In genomic region chr4:43113491-43113890, GRCm38 (mm10) we compare ENCODE assay signal across 31 mouse cellular contexts.
"Had no signal": no experiment of that assay in that cellular context is flagged by ENCODE, and none has a peak within 500 bp of the region (broad histone marks: within the 10 kb centered on the region; RNA-seq: fewer than 3 reads in every experiment).

No protein-coding gene starts in this region.

- H3K4me2 ChIP-seq: limb, embryonic 12.5 days; limb, embryonic 13.5 days; limb, embryonic 15.5 days; liver, embryonic 12.5 days; liver, embryonic 13.5 days; liver, embryonic 15.5 days; lung, embryonic 14.5 days; lung, embryonic 15.5 days; midbrain, embryonic 11.5 days; midbrain, embryonic 12.5 days; midbrain, embryonic 13.5 days; midbrain, embryonic 15.5 days had no signal

- H3K27ac ChIP-seq: left cerebral cortex, adult 2 months; limb, embryonic 10.5 days; limb, embryonic 12.5 days; limb, embryonic 13.5 days; limb, embryonic 15.5 days; liver, embryonic 12.5 days; liver, embryonic 13.5 days; liver, embryonic 14.5 days; liver, embryonic 15.5 days; lung, embryonic 15.5 days; macrophage; midbrain, embryonic 10.5 days; midbrain, embryonic 12.5 days; midbrain, embryonic 13.5 days; midbrain, embryonic 15.5 days had no signal

- H3K4me1 ChIP-seq: limb, embryonic 10.5 days; limb, embryonic 12.5 days; limb, embryonic 13.5 days; limb, embryonic 15.5 days; liver, embryonic 13.5 days; liver, embryonic 15.5 days; lung, embryonic 15.5 days; midbrain, embryonic 10.5 days; midbrain, embryonic 12.5 days; midbrain, embryonic 13.5 days; midbrain, embryonic 15.5 days had no signal

- DNase-seq: left cerebral cortex, postnatal 4 days; liver; liver, embryonic 13.5 days; liver, postnatal 0 days; lung, adult 18-20 months; lung, adult 2 months; lung, embryonic 14.5 days; lung, postnatal 10 days; lung, postnatal 14 days; lung, postnatal 36 days; lung, postnatal 4 days; midbrain, embryonic 14.5 days had no signal

- H3K36me3 ChIP-seq: limb, embryonic 10.5 days; limb, embryonic 12.5 days; limb, embryonic 13.5 days; limb, embryonic 15.5 days; liver, embryonic 12.5 days; liver, embryonic 13.5 days; liver, embryonic 15.5 days; lung, embryonic 15.5 days; midbrain, embryonic 15.5 days had no signal

- H3K27me3 ChIP-seq: limb, embryonic 12.5 days; limb, embryonic 13.5 days; limb, embryonic 15.5 days; liver, embryonic 12.5 days; liver, embryonic 13.5 days; liver, embryonic 15.5 days; lung, embryonic 15.5 days; megakaryocyte, embryonic 14.5 days; midbrain, embryonic 12.5 days; midbrain, embryonic 13.5 days; midbrain, embryonic 15.5 days had no signal

- H3K9me3 ChIP-seq: limb, embryonic 10.5 days; limb, embryonic 12.5 days; limb, embryonic 13.5 days; limb, embryonic 15.5 days; liver, embryonic 12.5 days; liver, embryonic 13.5 days; liver, embryonic 15.5 days; lung, embryonic 15.5 days; megakaryocyte, embryonic 14.5 days; midbrain, embryonic 10.5 days; midbrain, embryonic 12.5 days; midbrain, embryonic 13.5 days; midbrain, embryonic 15.5 days had no signal

- ATAC-seq: liver, embryonic 12.5 days; liver, postnatal 0 days; lung, postnatal 0 days; midbrain, embryonic 13.5 days; midbrain, embryonic 15.5 days; midbrain, embryonic 16.5 days had no signal

- H3K4me3 ChIP-seq: left cerebral cortex, adult 2 months; limb, embryonic 10.5 days; limb, embryonic 12.5 days; limb, embryonic 13.5 days; limb, embryonic 15.5 days; liver, embryonic 12.5 days; liver, embryonic 13.5 days; liver, embryonic 15.5 days; lung, embryonic 15.5 days; megakaryocyte, embryonic 14.5 days; midbrain, embryonic 10.5 days; midbrain, embryonic 12.5 days; midbrain, embryonic 13.5 days; midbrain, embryonic 15.5 days; myocyte had no signal

- H3K9ac ChIP-seq: limb, embryonic 12.5 days; limb, embryonic 13.5 days; limb, embryonic 15.5 days; liver, embryonic 12.5 days; liver, embryonic 13.5 days; liver, embryonic 14.5 days; liver, embryonic 15.5 days; liver, postnatal 0 days; lung, embryonic 14.5 days; lung, embryonic 15.5 days; midbrain, embryonic 12.5 days; midbrain, embryonic 13.5 days; midbrain, embryonic 15.5 days had no signal
